Mouse (Mus musculus): ENCODE data around the gene Ckap4. TPM values are rescaled to one million over a fixed set of nuclear protein-coding genes. Genes with fewer than 3 reads are reported as not detected.

Ckap4 gene
- polyA plus RNA-seq, 1 experiment: 58.8 TPM

- Histone ChIP-seq H3K36me3 (ENCODE audit: control insufficient read depth, insufficient read depth) (no peaks in the 10 kb centered on the region), H3K27me3 (ENCODE audit: control insufficient read depth, insufficient read depth, insufficient read length) (no peaks in the 10 kb centered on the region), H3K79me2 (ENCODE audit: control insufficient read depth, insufficient read depth) (no peaks in the 10 kb centered on the region), H3K4me3 (no peak overlapping the region), H3K4me2 (ENCODE audit: low read depth) (peak overlapping the region; percentile 45), H3ac (ENCODE audit: control insufficient read depth, insufficient read length) (no peak overlapping the region)
- TF ChIP-seq CEBPB (IDR thresholded peaks at IDR 0.05; ENCODE audit: insufficient read depth, poor library complexity, severe bottlenecking) (no peak), POLR2A (IDR thresholded peaks at IDR 0.05; ENCODE audit: insufficient read length, low read depth) (no peak), POLR2AphosphoS2 (IDR thresholded peaks at IDR 0.05; ENCODE audit: insufficient read length, low read depth) (no peak)
Measured at GRCm38 (mm10) chr10:84571052-84571639, 37.3 kb upstream of the Ckap4 start.

GRCm38 (mm10) chr10:84564427-84564826 lies 30.6 kb upstream of the Ckap4 start:
- H3K4me2 ChIP-seq (ENCODE audit: low read depth): no peak overlapping the region
- no peak overlapping the region for H3ac ChIP-seq (ENCODE audit: control insufficient read depth, insufficient read length)
- no peaks in the 10 kb centered on the region for H3K36me3 ChIP-seq (ENCODE audit: control insufficient read depth, insufficient read depth)
- H3K4me3 ChIP-seq: no peak overlapping the region
- TF ChIP-seq MYOG (IDR thresholded peaks at IDR 0.05; ENCODE audit: control insufficient read depth in 1 of 3, insufficient read depth in 1 of 3, insufficient read length in 2 of 3, low read depth in 2 of 3): no peak
- TF ChIP-seq MYOD1 (IDR thresholded peaks at IDR 0.05; ENCODE audit: control insufficient read depth in 1 of 3, insufficient read length in 2 of 3, low read depth in 2 of 3): no peak
- no peak for TF ChIP-seq USF1 (IDR thresholded peaks at IDR 0.05; ENCODE audit: low read depth)
- TF ChIP-seq SRF (IDR thresholded peaks at IDR 0.05; ENCODE audit: control insufficient read depth, insufficient read length, low read depth): no peak
- TF ChIP-seq MAX (IDR thresholded peaks at IDR 0.05; ENCODE audit: low read depth): no peak
- no peak for TF ChIP-seq CEBPB (IDR thresholded peaks at IDR 0.05; ENCODE audit: insufficient read depth, poor library complexity, severe bottlenecking)
- TF ChIP-seq POLR2AphosphoS2 (IDR thresholded peaks at IDR 0.05; ENCODE audit: insufficient read length, low read depth): no peak
- no peak for TF ChIP-seq TCF12 (IDR thresholded peaks at IDR 0.05; ENCODE audit: insufficient read depth, poor library complexity, severe bottlenecking)
- TF ChIP-seq POLR2A (IDR thresholded peaks at IDR 0.05; ENCODE audit: insufficient read length, low read depth): no peak
- no peak for TF ChIP-seq REST (IDR thresholded peaks at IDR 0.05; ENCODE audit: insufficient read depth, insufficient read length)
- no peak for TF ChIP-seq E2F4 (IDR thresholded peaks at IDR 0.05; ENCODE audit: insufficient read depth)
- no peak for TF ChIP-seq TCF3 (IDR thresholded peaks at IDR 0.05; ENCODE audit: insufficient read length, low read depth)
- H3K79me2 ChIP-seq (ENCODE audit: control insufficient read depth, insufficient read depth): no peaks in the 10 kb centered on the region
- H3K27me3 ChIP-seq (ENCODE audit: control insufficient read depth, insufficient read depth, insufficient read length): peaks cover 18% of the 10 kb centered on the region

GRCm38 (mm10) chr10:84562567-84563554 lies 29.0 kb upstream of the Ckap4 start:
- Histone ChIP-seq H3ac (ENCODE audit: control insufficient read depth, insufficient read length) (no peak overlapping the region), H3K4me2 (ENCODE audit: low read depth) (no peak overlapping the region), H3K79me2 (ENCODE audit: control insufficient read depth, insufficient read depth) (no peaks in the 10 kb centered on the region), H3K36me3 (ENCODE audit: control insufficient read depth, insufficient read depth) (no peaks in the 10 kb centered on the region), H3K27me3 (ENCODE audit: control insufficient read depth, insufficient read depth, insufficient read length) (peaks cover 18% of the 10 kb centered on the region), H3K4me3 (no peak overlapping the region)
- TF ChIP-seq MYOD1 (IDR thresholded peaks at IDR 0.05; ENCODE audit: control insufficient read depth in 1 of 3, insufficient read length in 2 of 3, low read depth in 2 of 3) (no peak), E2F4 (IDR thresholded peaks at IDR 0.05; ENCODE audit: insufficient read depth) (no peak), MAX (IDR thresholded peaks at IDR 0.05; ENCODE audit: low read depth) (no peak), TCF12 (IDR thresholded peaks at IDR 0.05; ENCODE audit: insufficient read depth, poor library complexity, severe bottlenecking) (no peak), SRF (IDR thresholded peaks at IDR 0.05; ENCODE audit: control insufficient read depth, insufficient read length, low read depth) (no peak), POLR2A (IDR thresholded peaks at IDR 0.05; ENCODE audit: insufficient read length, low read depth) (no peak), TCF3 (IDR thresholded peaks at IDR 0.05; ENCODE audit: insufficient read length, low read depth) (no peak), POLR2AphosphoS2 (IDR thresholded peaks at IDR 0.05; ENCODE audit: insufficient read length, low read depth) (no peak), REST (IDR thresholded peaks at IDR 0.05; ENCODE audit: insufficient read depth, insufficient read length) (no peak)

- no peak overlapping the region for H3K4me2 ChIP-seq (ENCODE audit: low read depth)
- no peaks in the 10 kb centered on the region for H3K36me3 ChIP-seq (ENCODE audit: control insufficient read depth, insufficient read depth)
- H3K4me3 ChIP-seq: no peak overlapping the region
- H3K27me3 ChIP-seq (ENCODE audit: control insufficient read depth, insufficient read depth, insufficient read length): peaks cover 18% of the 10 kb centered on the region
- H3K79me2 ChIP-seq (ENCODE audit: control insufficient read depth, insufficient read depth): no peaks in the 10 kb centered on the region
- no peak for TF ChIP-seq POLR2A (IDR thresholded peaks at IDR 0.05; ENCODE audit: insufficient read length, low read depth)
- TF ChIP-seq USF1 (IDR thresholded peaks at IDR 0.05; ENCODE audit: low read depth): no peak
- TF ChIP-seq TCF12 (IDR thresholded peaks at IDR 0.05; ENCODE audit: insufficient read depth, poor library complexity, severe bottlenecking): no peak
- no peak for TF ChIP-seq TCF3 (IDR thresholded peaks at IDR 0.05; ENCODE audit: insufficient read length, low read depth)
- TF ChIP-seq SRF (IDR thresholded peaks at IDR 0.05; ENCODE audit: control insufficient read depth, insufficient read length, low read depth): no peak
- no peak for TF ChIP-seq REST (IDR thresholded peaks at IDR 0.05; ENCODE audit: insufficient read depth, insufficient read length)
- TF ChIP-seq E2F4 (IDR thresholded peaks at IDR 0.05; ENCODE audit: insufficient read depth): no peak
- no peak for TF ChIP-seq MYOG (IDR thresholded peaks at IDR 0.05; ENCODE audit: control insufficient read depth in 1 of 3, insufficient read depth in 1 of 3, insufficient read length in 2 of 3, low read depth in 2 of 3)
- TF ChIP-seq POLR2AphosphoS2 (IDR thresholded peaks at IDR 0.05; ENCODE audit: insufficient read length, low read depth): no peak
- TF ChIP-seq MAX (IDR thresholded peaks at IDR 0.05; ENCODE audit: low read depth): no peak
- TF ChIP-seq MYOD1 (IDR thresholded peaks at IDR 0.05; ENCODE audit: control insufficient read depth in 1 of 3, insufficient read length in 2 of 3, low read depth in 2 of 3): no peak
- no peak overlapping the region for H3ac ChIP-seq (ENCODE audit: control insufficient read depth, insufficient read length)
Measured at GRCm38 (mm10) chr10:84562121-84562520, 28.3 kb upstream of the Ckap4 start.

All from myocyte (in vitro differentiated cells).